Mouse (Mus musculus) lung, adult 2 months (tissue): Measurements from ENCODE around the gene Rora.

Source experiments
- CTCF ChIP-seq: fragments of 200-500 bp; IDR thresholded peaks from 2 replicates; pipeline ENCODE4 v1.5.1; 2011; ENCODE audit warnings: mild to moderate bottlenecking, low read length, control low read depth; ENCODE audit not compliant: insufficient read depth
- POLR2A ChIP-seq: fragments of 200-500 bp; IDR thresholded peaks from 2 replicates; pipeline ENCODE4 v1.6.1; 2011; ENCODE audit warnings: low read depth, mild to moderate bottlenecking, control low read depth, low read length, borderline replicate concordance; ENCODE audit errors: extremely low read depth

DNA sequence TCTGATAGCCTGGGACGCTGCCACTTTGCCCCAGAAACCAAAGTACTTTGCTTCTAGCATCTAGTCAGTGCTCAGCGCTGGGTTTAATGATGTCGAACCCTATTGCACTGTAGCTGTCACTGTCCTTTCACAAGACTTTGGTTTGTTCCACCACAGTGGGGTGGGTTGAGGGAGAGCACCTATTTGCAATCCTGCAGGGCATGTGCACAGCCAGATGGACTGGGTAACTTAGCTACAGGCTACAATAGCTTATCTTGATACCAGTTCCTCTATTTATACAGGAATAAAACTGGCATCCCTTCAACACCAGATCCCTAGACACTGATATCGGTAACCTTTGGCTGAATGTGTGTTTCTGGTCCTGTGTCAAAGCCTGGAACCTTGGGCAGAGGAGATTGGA lies 366.8 kb downstream of the Rora start:
- no peak for TF ChIP-seq CTCF
- no peak for TF ChIP-seq POLR2A
